Mouse (Mus musculus): ENCODE measurements around the gene Agtpbp1.

Agtpbp1 gene

GRCm38 (mm10) chr13:59571107-59571506 lies 13.9 kb downstream of the Agtpbp1 start:
- no peak for DNase-seq

GRCm38 (mm10) chr13:59565945-59566520 lies 19.0 kb downstream of the Agtpbp1 start:
- no peak for DNase-seq

GRCm38 (mm10) chr13:59564923-59565322 lies 20.1 kb downstream of the Agtpbp1 start:
- DNase-seq: no peak

- DNase-seq: no peak
Observed at GRCm38 (mm10) chr13:59564505-59564904, 20.5 kb downstream of the Agtpbp1 start.

- DNase-seq: no peak
Observed at GRCm38 (mm10) chr13:59562471-59562870, 22.6 kb downstream of the Agtpbp1 start.

- DNase-seq: no peak
Observed at GRCm38 (mm10) chr13:59558776-59559175, 26.3 kb downstream of the Agtpbp1 start.

GRCm38 (mm10) chr13:59557185-59557985 lies 27.6 kb downstream of the Agtpbp1 start:
- peak; percentile 91 to 94 for DNase-seq

- DNase-seq: peak; percentile 73 to 76
Observed at GRCm38 (mm10) chr13:59556670-59557069, 28.4 kb downstream of the Agtpbp1 start.

GRCm38 (mm10) chr13:59555613-59556192 lies 29.3 kb downstream of the Agtpbp1 start:
- no peak for DNase-seq

GRCm38 (mm10) chr13:59554772-59555505 lies 30.1 kb downstream of the Agtpbp1 start:
- peak; percentile 18 to 44 for DNase-seq

- DNase-seq: no peak
Observed at GRCm38 (mm10) chr13:59552751-59553150, 32.3 kb downstream of the Agtpbp1 start.

- DNase-seq: no peak
Observed at GRCm38 (mm10) chr13:59552286-59552685, 32.7 kb downstream of the Agtpbp1 start.

- no peak for DNase-seq
Observed at GRCm38 (mm10) chr13:59549318-59549798, 35.7 kb downstream of the Agtpbp1 start.

- DNase-seq: peak; percentile 43 to 71
Observed at GRCm38 (mm10) chr13:59547716-59548115, 37.3 kb downstream of the Agtpbp1 start.

GRCm38 (mm10) chr13:59547091-59547490 lies 37.9 kb downstream of the Agtpbp1 start:
- DNase-seq: peak; percentile 32

- DNase-seq: no peak
Observed at GRCm38 (mm10) chr13:59542411-59542810, 42.6 kb downstream of the Agtpbp1 start.

- no peak for DNase-seq
Observed at GRCm38 (mm10) chr13:59540030-59540429, 45.0 kb downstream of the Agtpbp1 start.

- no peak for DNase-seq
Observed at GRCm38 (mm10) chr13:59538661-59539060, 46.4 kb downstream of the Agtpbp1 start.

- no peak for DNase-seq
Observed at GRCm38 (mm10) chr13:59536631-59537030, 48.4 kb downstream of the Agtpbp1 start.

GRCm38 (mm10) chr13:59535746-59536145 lies 49.3 kb downstream of the Agtpbp1 start:
- DNase-seq: no peak

GRCm38 (mm10) chr13:59534301-59534700 lies 50.7 kb downstream of the Agtpbp1 start:
- DNase-seq: no peak

- no peak for DNase-seq
Observed at GRCm38 (mm10) chr13:59533331-59533730, 51.7 kb downstream of the Agtpbp1 start.

GRCm38 (mm10) chr13:59531203-59531602 lies 53.8 kb downstream of the Agtpbp1 start:
- DNase-seq: peak; percentile 31 to 32
